Mouse (Mus musculus): ENCODE measurements around the gene Ncmap. TPM values are rescaled to one million over a fixed set of nuclear protein-coding genes. Genes with fewer than 3 reads are reported as not detected.

Ncmap gene
- polyA plus RNA-seq, 1 experiment from 2014 or later: 7.3 TPM

DNA sequence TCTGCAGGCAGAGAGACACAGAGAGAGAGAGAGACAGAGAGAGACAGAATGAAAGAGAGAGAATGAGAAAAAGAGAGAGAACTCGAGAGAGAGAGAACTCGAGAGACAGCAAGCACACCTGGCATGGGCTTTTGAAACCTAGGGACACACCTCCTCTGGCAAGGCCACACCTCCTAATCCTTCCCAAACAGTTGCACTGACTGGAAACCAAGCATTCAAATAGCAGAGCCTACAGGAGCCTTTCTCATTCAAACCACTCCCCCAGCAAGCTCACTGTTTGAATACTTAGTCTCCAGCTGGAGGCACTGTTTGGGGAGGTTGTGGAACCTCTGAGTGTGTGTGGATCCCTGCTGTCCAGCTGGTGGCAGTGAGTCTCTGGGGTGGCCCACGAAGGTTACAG lies 5.2 kb downstream of the Ncmap start:
- Histone ChIP-seq H3K4me2 (ENCODE audit: low read depth, low read length) (no peak overlapping the region), H3K4me1 (ENCODE audit: control insufficient read depth, insufficient read depth, low read length) (peaks cover 11% of the 10 kb centered on the region; the same call in 1 of the 2 replicates), H3K9me3 (ENCODE audit: control insufficient read depth, low read length) (no peaks in the 10 kb centered on the region), H3K9ac (ENCODE audit: low read depth, low read length) (no peak overlapping the region), H3K4me3 (ENCODE audit: low read length) (no peak overlapping the region), H3K36me3 (ENCODE audit: control insufficient read depth, insufficient read depth, low read length) (no peaks in the 10 kb centered on the region), H3K27me3 (replicated peaks; ENCODE audit: control insufficient read depth, insufficient read depth, low read length) (0 out of 2 replicates have a peak, but pooled peaks cover 4% of the 10 kb centered on the region), H3K27ac (ENCODE audit: low read length) (no peak overlapping the region)
- ATAC-seq: no peak
- 76% methylated on average over 3 of the region's 3 CpGs for WGBS

DNA sequence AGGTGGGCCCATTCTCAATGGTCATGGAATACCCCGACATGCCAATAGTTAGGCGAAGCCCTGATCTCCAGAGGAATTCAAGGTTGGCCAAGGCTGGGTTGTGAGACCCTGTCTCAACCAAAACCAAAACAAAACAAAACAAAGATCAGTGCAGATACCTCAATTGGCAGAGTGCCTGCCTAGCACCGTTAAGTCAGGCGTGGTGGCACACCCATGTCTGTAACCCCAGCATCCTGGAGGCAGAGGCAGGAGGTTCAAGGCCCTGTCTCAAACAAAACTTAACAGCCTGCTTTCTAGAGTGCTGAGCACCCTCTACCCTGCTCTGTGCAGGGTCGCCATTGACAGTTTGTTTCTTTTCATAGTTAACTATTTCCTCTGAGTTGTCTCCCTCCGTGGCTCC lies 7.0 kb downstream of the Ncmap start:
- H3K27me3 ChIP-seq (replicated peaks; ENCODE audit: control insufficient read depth, insufficient read depth, low read length): no peaks in the 10 kb centered on the region
- H3K27ac ChIP-seq (ENCODE audit: low read length): no peak overlapping the region; the same call in 1 of the 2 replicates
- no peak overlapping the region for H3K4me2 ChIP-seq (ENCODE audit: low read depth, low read length)
- no peak for ATAC-seq
- no peaks in the 10 kb centered on the region for H3K9me3 ChIP-seq (ENCODE audit: control insufficient read depth, low read length)
- peaks cover 7% of the 10 kb centered on the region; the same call in 1 of the 2 replicates for H3K4me1 ChIP-seq (ENCODE audit: control insufficient read depth, insufficient read depth, low read length)
- H3K9ac ChIP-seq (ENCODE audit: low read depth, low read length): no peak overlapping the region
- H3K4me3 ChIP-seq (ENCODE audit: low read length): no peak overlapping the region
- 56% methylated on average over 6 of the region's 6 CpGs for WGBS
- no peaks in the 10 kb centered on the region for H3K36me3 ChIP-seq (ENCODE audit: control insufficient read depth, insufficient read depth, low read length)

DNA sequence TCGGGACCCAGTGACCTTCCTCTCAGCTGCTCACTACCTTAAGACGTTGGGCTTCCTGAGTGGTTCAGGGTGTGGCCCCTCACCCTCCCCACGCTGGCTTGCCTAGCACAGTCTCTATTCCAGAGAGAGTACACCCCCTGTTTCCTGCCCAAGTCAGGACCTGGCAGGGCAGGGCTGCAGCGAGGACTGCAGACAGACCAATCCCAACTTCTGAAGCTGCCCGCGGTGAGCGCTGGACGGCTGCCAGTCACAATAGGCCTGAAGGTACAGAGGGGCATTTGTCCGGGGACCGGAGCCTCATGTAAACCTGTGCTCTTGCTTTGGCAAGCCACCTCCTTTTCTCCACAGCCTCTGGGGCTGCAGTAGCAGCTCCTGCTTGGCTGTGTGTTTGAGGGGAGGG lies 12.4 kb downstream of the Ncmap start:
- no peak overlapping the region for H3K27ac ChIP-seq (ENCODE audit: low read length)
- 54% methylated on average over 10 of the region's 10 CpGs for WGBS

DNA sequence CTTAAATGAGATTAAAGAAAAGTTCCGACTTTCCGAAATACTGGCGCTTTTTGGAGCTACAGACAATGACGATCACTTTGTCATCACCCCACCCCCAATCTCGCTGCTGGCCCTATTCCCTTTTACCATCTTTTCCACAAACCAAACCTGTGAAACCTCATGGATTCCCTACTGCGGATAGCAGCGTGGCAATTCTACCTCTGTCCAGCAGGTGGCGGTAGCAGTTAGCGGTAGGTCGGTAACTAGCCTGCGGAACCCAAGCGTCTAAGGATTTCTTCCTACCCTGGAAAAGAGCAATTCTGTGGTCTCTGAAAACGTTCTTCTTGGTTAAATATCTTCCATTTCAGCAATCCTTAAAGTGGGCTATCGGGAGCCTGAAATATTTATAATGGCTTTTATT lies 15.7 kb downstream of the Ncmap start:
- no peak overlapping the region for H3K9ac ChIP-seq (ENCODE audit: low read depth, low read length)
- H3K4me3 ChIP-seq (ENCODE audit: low read length): no peak overlapping the region
- no peak overlapping the region for H3K4me2 ChIP-seq (ENCODE audit: low read depth, low read length)
- WGBS: 5% methylated on average over 14 of the region's 14 CpGs
- no peaks in the 10 kb centered on the region for H3K36me3 ChIP-seq (ENCODE audit: control insufficient read depth, insufficient read depth, low read length)
- H3K27ac ChIP-seq (ENCODE audit: low read length): no peak overlapping the region
- H3K4me1 ChIP-seq (ENCODE audit: control insufficient read depth, insufficient read depth, low read length): peaks cover 6% of the 10 kb centered on the region; the same call in 1 of the 2 replicates
- 0 out of 2 replicates have a peak, but pooled peaks have one; percentile 44 for ATAC-seq
- no peaks in the 10 kb centered on the region for H3K27me3 ChIP-seq (replicated peaks; ENCODE audit: control insufficient read depth, insufficient read depth, low read length)
- H3K9me3 ChIP-seq (ENCODE audit: control insufficient read depth, low read length): no peaks in the 10 kb centered on the region

More for the DNA sequence above, 12.4 kb downstream of the Ncmap start:
- no peaks in the 10 kb centered on the region for H3K9me3 ChIP-seq (ENCODE audit: control insufficient read depth, low read length)
- no peak for ATAC-seq
- H3K27me3 ChIP-seq (replicated peaks; ENCODE audit: control insufficient read depth, insufficient read depth, low read length): no peaks in the 10 kb centered on the region
- H3K9ac ChIP-seq (ENCODE audit: low read depth, low read length): no peak overlapping the region; the same call in 1 of the 2 replicates
- H3K4me1 ChIP-seq (ENCODE audit: control insufficient read depth, insufficient read depth, low read length): peaks cover 6% of the 10 kb centered on the region; the same call in 1 of the 2 replicates
- H3K36me3 ChIP-seq (ENCODE audit: control insufficient read depth, insufficient read depth, low read length): no peaks in the 10 kb centered on the region
- no peak overlapping the region for H3K4me2 ChIP-seq (ENCODE audit: low read depth, low read length)
- no peak overlapping the region for H3K4me3 ChIP-seq (ENCODE audit: low read length)

DNA sequence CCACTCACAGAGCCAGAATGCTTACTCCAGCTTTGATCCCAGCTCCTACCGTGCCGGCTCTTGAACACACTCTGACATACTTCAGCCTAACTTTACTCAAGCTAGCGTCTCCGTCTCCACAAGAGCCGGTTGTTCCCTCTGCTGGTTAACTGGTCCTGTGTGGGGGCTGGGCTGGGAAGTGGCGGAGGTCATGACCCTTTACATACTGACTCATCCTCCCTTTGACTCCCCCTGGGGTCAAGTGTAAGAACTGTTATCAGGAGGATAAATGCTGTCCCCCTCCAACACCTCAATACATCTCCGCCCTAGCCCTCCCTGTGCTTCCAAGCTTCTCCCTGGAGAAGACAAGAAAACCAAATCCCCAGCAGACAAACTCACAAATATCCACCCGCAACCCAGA lies 16.7 kb downstream of the Ncmap start:
- ATAC-seq: no peak
- peaks cover 6% of the 10 kb centered on the region; the same call in 1 of the 2 replicates for H3K4me1 ChIP-seq (ENCODE audit: control insufficient read depth, insufficient read depth, low read length)
- H3K9ac ChIP-seq (ENCODE audit: low read depth, low read length): no peak overlapping the region
- no peak overlapping the region for H3K4me3 ChIP-seq (ENCODE audit: low read length)
- H3K27me3 ChIP-seq (replicated peaks; ENCODE audit: control insufficient read depth, insufficient read depth, low read length): no peaks in the 10 kb centered on the region
- no peaks in the 10 kb centered on the region for H3K36me3 ChIP-seq (ENCODE audit: control insufficient read depth, insufficient read depth, low read length)
- WGBS: 62% methylated on average over 8 of the region's 8 CpGs
- no peak overlapping the region for H3K27ac ChIP-seq (ENCODE audit: low read length)
- H3K4me2 ChIP-seq (ENCODE audit: low read depth, low read length): no peak overlapping the region
- H3K9me3 ChIP-seq (ENCODE audit: control insufficient read depth, low read length): no peaks in the 10 kb centered on the region

DNA sequence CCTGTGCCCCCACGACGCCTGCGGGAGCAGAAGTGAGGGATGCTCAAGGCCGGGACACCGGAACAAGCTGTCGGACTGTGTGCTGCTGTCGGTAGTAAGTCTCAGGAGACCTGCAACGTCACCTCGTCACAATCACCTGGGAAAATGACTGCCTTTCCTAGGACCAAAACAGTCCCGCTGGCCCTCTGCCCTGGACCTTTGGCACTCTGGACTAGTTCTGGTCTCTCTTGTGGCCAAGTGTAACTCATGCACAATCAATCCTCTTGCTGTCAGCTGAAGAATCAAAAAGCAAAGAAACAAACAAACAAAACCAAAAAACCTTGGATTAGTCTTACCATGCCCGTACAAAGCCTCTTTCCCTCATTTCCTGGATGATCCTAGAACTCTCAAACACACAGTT lies 20.8 kb downstream of the Ncmap start:
- Histone ChIP-seq H3K9me3 (ENCODE audit: control insufficient read depth, low read length) (0 out of 2 replicates have a peak, but pooled peaks cover 3% of the 10 kb centered on the region), H3K4me2 (ENCODE audit: low read depth, low read length) (no peak overlapping the region), H3K9ac (ENCODE audit: low read depth, low read length) (no peak overlapping the region), H3K27me3 (replicated peaks; ENCODE audit: control insufficient read depth, insufficient read depth, low read length) (no peaks in the 10 kb centered on the region), H3K4me1 (ENCODE audit: control insufficient read depth, insufficient read depth, low read length) (no peaks in the 10 kb centered on the region), H3K27ac (ENCODE audit: low read length) (no peak overlapping the region), H3K4me3 (ENCODE audit: low read length) (no peak overlapping the region), H3K36me3 (ENCODE audit: control insufficient read depth, insufficient read depth, low read length) (no peaks in the 10 kb centered on the region)
- 83% methylated on average over 11 of the region's 11 CpGs for WGBS
- ATAC-seq: no peak

DNA sequence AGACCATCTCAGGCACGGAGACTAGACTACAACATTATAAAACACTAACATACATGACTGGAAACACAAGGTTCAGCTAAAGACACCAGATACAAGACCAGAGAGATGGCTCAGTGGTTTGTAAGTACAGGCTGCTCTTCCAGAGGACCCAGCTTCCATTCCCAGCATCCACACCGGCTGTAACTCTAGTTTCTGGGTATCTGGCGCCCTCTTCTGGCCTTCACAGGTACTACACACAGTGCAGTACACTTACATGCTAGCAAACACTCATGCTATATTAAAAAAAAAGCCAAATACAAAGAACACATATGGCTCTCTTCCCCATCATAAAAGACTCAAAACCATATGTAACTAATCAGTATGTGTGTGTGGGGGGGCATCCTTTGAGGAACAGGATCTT lies 22.6 kb downstream of the Ncmap start:
- no peak for ATAC-seq
- Histone ChIP-seq H3K36me3 (ENCODE audit: control insufficient read depth, insufficient read depth, low read length) (no peaks in the 10 kb centered on the region), H3K4me3 (ENCODE audit: low read length) (no peak overlapping the region), H3K27ac (ENCODE audit: low read length) (no peak overlapping the region), H3K9ac (ENCODE audit: low read depth, low read length) (no peak overlapping the region), H3K4me2 (ENCODE audit: low read depth, low read length) (no peak overlapping the region), H3K9me3 (ENCODE audit: control insufficient read depth, low read length) (0 out of 2 replicates have a peak, but pooled peaks cover 3% of the 10 kb centered on the region), H3K27me3 (replicated peaks; ENCODE audit: control insufficient read depth, insufficient read depth, low read length) (no peaks in the 10 kb centered on the region), H3K4me1 (ENCODE audit: control insufficient read depth, insufficient read depth, low read length) (no peaks in the 10 kb centered on the region)
- WGBS: 68% methylated on average over 3 of the region's 3 CpGs

DNA sequence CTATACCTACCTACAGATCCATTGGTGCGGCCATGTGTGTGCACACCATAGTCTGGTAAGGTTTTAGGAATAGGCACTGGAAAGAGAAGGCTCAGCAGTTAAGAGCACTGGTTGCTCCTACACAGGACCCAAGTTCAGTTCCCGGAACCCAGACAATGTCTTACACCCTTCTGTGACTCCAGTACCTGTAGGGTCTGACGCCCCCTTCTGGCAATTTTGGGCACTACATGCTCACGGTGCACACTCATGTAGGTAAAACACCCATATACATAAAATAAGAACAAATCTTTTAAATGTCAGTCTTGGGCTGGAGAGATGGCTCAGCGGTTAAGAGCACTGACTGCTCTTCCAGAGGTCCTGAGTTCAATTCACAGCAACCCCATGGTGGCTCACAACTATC lies 24.7 kb downstream of the Ncmap start:
- Histone ChIP-seq H3K9ac (ENCODE audit: low read depth, low read length) (no peak overlapping the region), H3K27me3 (replicated peaks; ENCODE audit: control insufficient read depth, insufficient read depth, low read length) (no peaks in the 10 kb centered on the region), H3K27ac (ENCODE audit: low read length) (no peak overlapping the region), H3K4me3 (ENCODE audit: low read length) (no peak overlapping the region), H3K9me3 (ENCODE audit: control insufficient read depth, low read length) (0 out of 2 replicates have a peak, but pooled peaks cover 3% of the 10 kb centered on the region), H3K4me1 (ENCODE audit: control insufficient read depth, insufficient read depth, low read length) (no peaks in the 10 kb centered on the region), H3K4me2 (ENCODE audit: low read depth, low read length) (no peak overlapping the region), H3K36me3 (ENCODE audit: control insufficient read depth, insufficient read depth, low read length) (no peaks in the 10 kb centered on the region)
- no peak for ATAC-seq
- WGBS: 83% methylated on average over 5 of the region's 5 CpGs

DNA sequence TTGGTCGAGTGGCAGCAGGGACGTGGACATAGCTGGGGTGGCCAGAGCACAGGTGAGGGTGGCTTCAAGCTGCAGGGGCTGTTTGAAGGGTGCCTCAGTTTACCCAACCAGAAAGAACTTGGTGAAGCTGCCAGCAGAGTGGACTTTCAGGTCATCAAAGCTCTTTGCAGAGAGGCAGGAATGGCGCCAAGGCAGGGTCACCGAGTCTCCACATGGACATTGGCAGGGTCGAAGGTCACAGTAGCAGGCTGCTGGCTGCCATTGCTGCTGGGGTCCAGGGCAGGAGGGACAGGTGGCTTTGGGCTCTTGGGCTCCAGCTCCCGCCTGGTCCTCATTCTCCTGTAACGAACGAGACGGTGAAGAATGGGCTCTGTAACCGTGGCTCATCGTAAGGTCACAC lies 27.7 kb downstream of the Ncmap start:
- Histone ChIP-seq H3K4me3 (ENCODE audit: low read length) (no peak overlapping the region), H3K27ac (ENCODE audit: low read length) (no peak overlapping the region), H3K36me3 (ENCODE audit: control insufficient read depth, insufficient read depth, low read length) (no peaks in the 10 kb centered on the region), H3K9me3 (ENCODE audit: control insufficient read depth, low read length) (0 out of 2 replicates have a peak, but pooled peaks cover 1% of the 10 kb centered on the region), H3K4me1 (ENCODE audit: control insufficient read depth, insufficient read depth, low read length) (no peaks in the 10 kb centered on the region), H3K9ac (ENCODE audit: low read depth, low read length) (no peak overlapping the region), H3K27me3 (replicated peaks; ENCODE audit: control insufficient read depth, insufficient read depth, low read length) (no peaks in the 10 kb centered on the region), H3K4me2 (ENCODE audit: low read depth, low read length) (no peak overlapping the region)
- 77% methylated on average over 11 of the region's 11 CpGs for WGBS
- ATAC-seq: no peak

DNA sequence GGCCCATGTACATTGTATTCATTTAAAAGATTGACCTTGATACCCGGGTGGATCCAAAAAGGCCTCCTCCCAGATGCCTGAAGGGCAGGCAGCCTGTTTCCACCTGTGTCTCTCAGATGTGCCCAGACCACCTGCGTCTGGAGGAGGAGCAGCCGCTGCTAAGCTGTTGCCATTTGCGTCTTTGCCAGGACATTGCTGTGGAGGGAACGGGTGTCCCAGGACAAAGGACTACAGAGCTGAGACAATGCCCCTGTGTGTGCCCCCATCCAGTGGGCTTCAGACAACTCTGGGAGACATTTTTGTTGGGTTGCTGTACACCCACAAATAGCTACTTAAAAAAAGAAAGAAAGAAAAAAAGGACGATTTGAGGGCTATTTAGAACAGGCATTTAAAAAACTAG lies 35.2 kb downstream of the Ncmap start:
- no peaks in the 10 kb centered on the region for H3K9me3 ChIP-seq (ENCODE audit: control insufficient read depth, low read length)
- no peak overlapping the region for H3K4me3 ChIP-seq (ENCODE audit: low read length)
- no peaks in the 10 kb centered on the region for H3K4me1 ChIP-seq (ENCODE audit: control insufficient read depth, insufficient read depth, low read length)
- H3K27ac ChIP-seq (ENCODE audit: low read length): no peak overlapping the region
- no peaks in the 10 kb centered on the region for H3K27me3 ChIP-seq (replicated peaks; ENCODE audit: control insufficient read depth, insufficient read depth, low read length)
- H3K4me2 ChIP-seq (ENCODE audit: low read depth, low read length): no peak overlapping the region
- H3K36me3 ChIP-seq (ENCODE audit: control insufficient read depth, insufficient read depth, low read length): no peaks in the 10 kb centered on the region
- no peak overlapping the region for H3K9ac ChIP-seq (ENCODE audit: low read depth, low read length)
- WGBS: 52% methylated on average over 6 of the region's 6 CpGs
- no peak for ATAC-seq
